Mouse (Mus musculus) heart, postnatal 0 days (tissue): ENCODE measurements around the gene Pakap.

Experiments
- CTCF ChIP-seq: IDR thresholded peaks from 2 replicates; pipeline ENCODE4 v1.5.1; 2016; ENCODE audit warnings: antibody characterized with exemption, control low read depth, low read depth
- EP300 ChIP-seq: IDR thresholded peaks from 2 replicates; pipeline ENCODE4 v1.6.1; 2016; ENCODE audit warnings: antibody characterized with exemption, low read depth

DNA sequence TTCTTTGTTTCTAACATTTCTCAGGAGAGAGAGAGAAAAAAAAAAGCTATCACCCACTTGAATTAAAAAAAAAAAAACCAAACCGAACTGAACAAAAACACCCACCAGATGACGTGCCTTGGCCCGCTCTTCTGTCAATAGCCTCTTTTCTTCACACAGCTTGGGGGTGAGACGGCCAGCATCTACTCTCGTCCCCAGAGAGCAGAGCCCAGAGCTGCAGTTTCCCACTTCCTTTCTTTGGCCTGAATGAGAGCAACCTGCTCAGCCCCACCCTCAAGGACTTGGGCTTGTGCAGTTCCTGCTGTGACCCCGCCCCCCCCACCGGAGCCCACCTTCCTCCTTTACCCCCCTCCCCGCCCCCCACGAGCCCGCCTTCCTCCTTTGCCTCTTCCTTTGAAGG is 299.5 kb downstream of the Pakap start:
- TF ChIP-seq CTCF (no peak), EP300 (no peak)
